Mouse (Mus musculus) ES-Bruce4 (cell line): Measurements from ENCODE around the gene Bmf. TPM values are rescaled to one million over a fixed set of nuclear protein-coding genes. Genes with fewer than 3 reads are reported as not detected.
A peak's percentile ranks its signal among the peaks of the same experiment; 100 is the strongest.

Experiments
- H3K27ac ChIP-seq: 2 replicates; pipeline ENCODE4 v1.5.1; 2012; ENCODE audit warnings: low read length, inconsistent platforms; ENCODE audit not compliant: insufficient read depth
- H3K27me3 ChIP-seq: 2 replicates; pipeline ENCODE4 v1.6.1; 2012; ENCODE audit warnings: mild to moderate bottlenecking, low read length, inconsistent platforms; ENCODE audit not compliant: control insufficient read depth, poor library complexity, insufficient read depth, severe bottlenecking
- H3K36me3 ChIP-seq: 2 replicates; pipeline ENCODE4 v1.6.1; 2012; ENCODE audit warnings: inconsistent platforms, mild to moderate bottlenecking, low read length, moderate library complexity; ENCODE audit not compliant: control insufficient read depth, poor library complexity, insufficient read depth, severe bottlenecking
- H3K4me1 ChIP-seq: one replicate; pipeline ENCODE4 v1.8.1; 2011; ENCODE audit warnings: low read length; ENCODE audit not compliant: control insufficient read depth, insufficient read depth
- H3K4me3 ChIP-seq: 2 replicates; pipeline ENCODE4 v1.5.1; 2011; ENCODE audit warnings: low read depth, mild to moderate bottlenecking, low read length
- H3K9ac ChIP-seq: 2 replicates; pipeline ENCODE4 v1.6.1; 2012; ENCODE audit warnings: low read depth, mild to moderate bottlenecking, inconsistent platforms; ENCODE audit not compliant: poor library complexity, severe bottlenecking
- H3K9me3 ChIP-seq: replicated peaks from 2 replicates; pipeline ENCODE4 v1.6.1; 2012; ENCODE audit warnings: mild to moderate bottlenecking, low read length, inconsistent platforms; ENCODE audit not compliant: control insufficient read depth, poor library complexity, insufficient read depth, severe bottlenecking
- CTCF ChIP-seq: IDR thresholded peaks from one replicate; pipeline ENCODE4 v1.8.1; 2011; ENCODE audit warnings: low read depth, low read length
- EP300 ChIP-seq: IDR thresholded peaks from 2 replicates; pipeline ENCODE4 v1.6.1; 2011; ENCODE audit warnings: low read depth, low read length; ENCODE audit not compliant: insufficient read depth
- POLR2A ChIP-seq: IDR thresholded peaks from one replicate; pipeline ENCODE4 v1.8.1; 2011; ENCODE audit warnings: low read length; ENCODE audit not compliant: insufficient read depth
- polyA plus RNA-seq: library from polyadenylated mRNA; stranded (reverse); fragments of >200 nt; gene quantifications from 2 replicates; pipeline ENCODE4 v1.2.4, GENCODE M21; 2011; ENCODE audit warnings: low read depth; ENCODE audit not compliant: missing spikeins, insufficient read depth, insufficient read length

Bmf gene
- polyA plus RNA-seq, 1 experiment, result 21.7 TPM

DNA sequence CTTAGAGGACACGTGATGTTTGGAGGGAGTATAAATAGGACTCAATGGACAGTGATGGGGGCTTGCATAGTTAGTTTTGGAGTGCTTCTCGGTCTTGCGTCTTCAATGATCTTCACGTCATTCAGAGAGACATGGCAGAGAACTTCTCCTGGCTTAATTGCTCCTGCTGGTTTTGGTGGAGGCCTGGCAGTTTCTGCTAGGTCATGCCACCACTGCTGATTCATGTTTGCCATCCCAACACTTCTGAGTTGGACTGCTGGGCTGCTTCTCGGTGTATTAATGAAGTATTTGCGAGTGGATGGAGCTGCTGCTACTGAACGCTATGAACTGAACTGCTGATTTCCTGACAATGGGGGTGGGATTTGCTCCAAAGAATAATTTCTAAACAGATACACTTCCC is 68.6 kb downstream of the Bmf start:
- Histone ChIP-seq H3K9ac (no peak overlapping the region), H3K4me1 (peaks cover 2% of the 10 kb centered on the region), H3K4me3 (no peak overlapping the region), H3K27ac (no peak overlapping the region), H3K36me3 (peaks cover 7% of the 10 kb centered on the region; the same call in 1 of the 2 replicates), H3K9me3 (no peaks in the 10 kb centered on the region), H3K27me3 (no peaks in the 10 kb centered on the region)
- TF ChIP-seq EP300 (no peak), POLR2A (no peak), CTCF (no peak)

DNA sequence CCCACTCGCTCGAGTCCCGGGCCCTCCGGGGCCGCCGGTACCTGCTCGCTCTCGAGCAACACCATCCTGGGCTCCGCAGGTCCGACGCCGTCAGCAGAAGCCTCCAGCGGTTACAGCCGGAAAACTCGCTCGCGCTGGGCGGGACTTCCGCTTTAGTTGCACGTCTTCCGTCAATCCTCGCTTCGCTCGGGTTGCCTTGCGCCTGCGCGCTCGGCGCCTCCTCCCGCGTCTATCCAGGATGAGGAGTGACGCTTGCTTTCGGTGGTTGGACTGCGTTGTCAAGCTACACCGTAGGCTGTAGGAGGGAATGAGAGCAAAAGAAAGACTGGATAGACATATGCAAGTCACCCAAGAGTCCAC is 70.0 kb downstream of the Bmf start, which contains the start of gene Srp14:
TSS of gene Srp14 (minus strand) at position 162 of the 360 bp plus-strand sequence.
- TF ChIP-seq EP300, result no peak
- no peak for TF ChIP-seq CTCF
- TF ChIP-seq POLR2A, result no peak
- Histone ChIP-seq H3K27me3 (no peaks in the 10 kb centered on the region), H3K36me3 (peaks cover 14% of the 10 kb centered on the region; the same call in 1 of the 2 replicates), H3K4me3 (peak within 1 kb of the TSS; percentile 95), H3K9ac (peak within 1 kb of the TSS; percentile 90), H3K27ac (0 out of 2 replicates have a peak within 1 kb of the TSS, but pooled peaks have one; percentile 46), H3K4me1 (peaks cover 2% of the 10 kb centered on the region), H3K9me3 (no peaks in the 10 kb centered on the region)

DNA sequence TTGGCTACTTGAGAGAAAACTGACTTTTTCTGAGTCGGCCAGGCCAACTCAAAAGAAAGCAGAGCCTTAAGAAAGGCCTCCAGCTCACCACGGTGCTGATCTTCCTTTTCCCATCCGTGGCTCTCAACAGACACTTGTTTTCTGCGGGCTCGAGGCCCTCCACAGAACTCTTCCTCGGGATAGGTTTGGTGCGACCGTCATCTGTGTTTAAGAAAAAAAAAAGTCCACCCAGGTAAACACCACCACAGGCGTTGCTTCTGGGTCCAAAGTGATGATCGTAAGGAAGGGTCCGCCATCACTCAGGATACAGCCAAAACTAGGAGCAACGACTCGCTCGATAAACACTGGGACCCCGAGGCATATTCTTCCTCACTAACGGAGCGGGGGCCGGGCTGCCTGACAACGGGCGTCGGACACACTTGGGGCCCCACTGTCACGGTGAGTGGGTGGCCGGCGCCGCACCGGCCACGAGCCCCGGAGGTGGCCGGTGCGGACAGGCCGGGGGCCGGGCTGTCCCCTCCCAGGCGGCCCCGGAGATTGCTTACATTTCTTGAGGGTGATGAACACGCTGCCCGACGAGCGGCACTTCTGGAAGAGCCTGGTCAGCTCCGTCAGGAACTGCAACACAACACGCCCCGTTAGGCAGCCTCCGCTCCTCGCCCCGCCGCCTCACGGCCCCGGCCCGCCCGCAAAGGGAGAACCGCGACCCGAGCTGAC is 70.5 kb downstream of the Bmf start:
- peaks cover 17% of the 10 kb centered on the region for H3K36me3 ChIP-seq
- H3K27me3 ChIP-seq, result no peaks in the 10 kb centered on the region
- H3K9ac ChIP-seq, result peak overlapping the region; percentile 90
- H3K27ac ChIP-seq, result no peak overlapping the region
- TF ChIP-seq CTCF (no peak), EP300 (no peak), POLR2A (no peak)
- H3K9me3 ChIP-seq, result no peaks in the 10 kb centered on the region
- H3K4me1 ChIP-seq, result peaks cover 2% of the 10 kb centered on the region
- H3K4me3 ChIP-seq, result peak overlapping the region; percentile 95

Other genes with a start within 250 kb of the Bmf start
- 0.17 and 0.39 TPM in 2 replicates for gene Gpr176, start 176.3 kb downstream of the Bmf start, polyA plus RNA-seq
- 20.7 and 24.0 TPM in 2 replicates for gene Eif2ak4, start 161.1 kb downstream of the Bmf start, polyA plus RNA-seq
- 126 and 142 TPM in 2 replicates for gene Srp14, start 70.0 kb downstream of the Bmf start, polyA plus RNA-seq
- 189 TPM in 2 replicates for gene Bub1b, start 48.5 kb upstream of the Bmf start, polyA plus RNA-seq
- gene Pak6, start 113.6 kb upstream of the Bmf start, polyA plus RNA-seq, result 2.1 and 2.3 TPM in 2 replicates
- gene Ankrd63, start 154.3 kb upstream of the Bmf start, polyA plus RNA-seq, result not detected in 2 replicates
- gene Plcb2, start 178.8 kb upstream of the Bmf start, polyA plus RNA-seq, result not detected in 2 replicates
- 3.6 and 3.8 TPM in 2 replicates for gene Inafm2, start 196.1 kb upstream of the Bmf start, polyA plus RNA-seq
- gene Ccdc9b, start 213.0 kb upstream of the Bmf start, polyA plus RNA-seq, result 0.38 and 0.51 TPM in 2 replicates
- gene Phgr1, start 223.1 kb upstream of the Bmf start, polyA plus RNA-seq, result not detected in 2 replicates
- not detected in 2 replicates for gene Disp2, start 230.0 kb upstream of the Bmf start, polyA plus RNA-seq